Mouse (Mus musculus): ENCODE measurements around the gene B3gntl1. TPM values are rescaled to one million over a fixed set of nuclear protein-coding genes. Genes with fewer than 3 reads are reported as not detected.

Gene B3gntl1
- total RNA-seq, 2 experiments from 2014 or later = 5.7 to 7.1 TPM

DNA sequence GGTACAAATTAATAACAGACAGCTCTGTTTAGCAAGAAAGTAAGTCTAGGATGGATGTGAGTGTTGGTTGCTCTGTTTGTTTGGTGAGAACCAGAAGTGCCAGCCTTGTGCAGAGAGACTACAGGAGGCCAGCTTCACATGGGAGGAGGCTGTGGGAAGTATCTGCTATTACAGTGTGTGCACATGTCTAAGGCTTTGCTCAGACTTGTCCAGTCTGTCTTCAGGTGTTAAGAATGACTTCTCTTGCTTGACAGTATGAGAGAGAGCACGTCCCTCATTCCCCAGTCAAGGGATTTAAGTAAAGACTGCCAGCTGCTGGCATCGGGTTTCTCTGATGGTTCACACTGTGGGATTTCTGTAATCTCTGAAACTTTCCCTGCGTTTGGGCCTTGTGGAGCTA, 71.5 kb downstream of the B3gntl1 start:
- DNase-seq (ENCODE audit: low spot score in 2 of 2) = no peak
- intact Hi-C loops (cut with DNase I) = no loop called here

DNA sequence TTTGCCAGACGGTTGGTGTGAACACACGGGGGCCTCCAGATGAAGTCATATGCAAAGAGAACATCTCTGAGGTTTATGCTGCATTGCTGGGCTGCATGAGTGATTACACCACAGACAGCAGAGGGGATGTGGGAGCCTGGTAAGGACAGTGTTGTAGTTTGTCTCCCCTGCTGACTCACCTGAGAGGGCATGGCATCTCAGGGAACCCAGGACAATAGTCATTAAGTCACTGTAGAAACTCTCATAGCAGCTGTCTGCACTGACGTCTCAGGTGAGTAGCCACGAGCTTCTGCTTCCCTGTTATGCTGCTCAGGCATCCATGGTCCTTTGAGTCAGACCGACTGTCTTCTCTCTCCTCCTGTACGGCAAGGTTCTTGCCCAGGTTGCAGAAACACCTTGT, 75.7 kb downstream of the B3gntl1 start:
- intact Hi-C loops (cut with DNase I) = no loop called here
- no peak for DNase-seq (ENCODE audit: low spot score in 2 of 2)

DNA sequence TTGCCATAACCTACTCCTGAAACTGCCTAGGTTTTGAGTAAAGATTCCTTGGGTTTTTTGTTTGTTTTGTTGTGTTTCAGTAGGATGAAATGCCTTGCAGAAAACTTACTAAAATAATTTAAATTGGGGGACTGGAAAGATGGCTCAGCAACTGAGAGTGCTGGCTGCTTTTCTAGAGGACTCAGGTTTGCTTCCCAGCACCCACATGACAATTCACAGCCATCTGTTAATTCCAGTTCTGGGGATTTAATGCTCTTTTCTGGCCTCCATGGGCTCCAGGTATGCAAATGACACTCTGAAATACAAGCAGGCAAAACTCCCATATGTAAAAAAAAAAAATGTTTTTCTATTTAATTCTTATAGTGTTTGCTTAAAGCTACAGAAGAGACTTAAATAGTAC, 91.1 kb downstream of the B3gntl1 start:
- intact Hi-C loops (cut with DNase I) = no loop called here
- peak in 1 of 2 experiments; percentile 23 for DNase-seq (ENCODE audit: low spot score in 2 of 2)

Other genes with a start within 250 kb of the B3gntl1 start
- 10 to 100 TPM; 31.1 to 35.2 TPM for gene Fn3k, start 238.2 kb downstream of the B3gntl1 start, total RNA-seq (2021)
- gene Tbcd, start 221.2 kb downstream of the B3gntl1 start, total RNA-seq (2021) = 10 to 100 TPM; 45.9 to 48.2 TPM
- not detected for gene Zfp750, start 153.8 kb downstream of the B3gntl1 start, total RNA-seq (2021)
- 1 to 10 TPM; 8.1 to 9.1 TPM for gene Metrnl, start 28.4 kb upstream of the B3gntl1 start, total RNA-seq (2021)
- gene Ptchd3, start 157.1 kb upstream of the B3gntl1 start, total RNA-seq (2021) = not detected